Mouse (Mus musculus) inflammation-experienced regulatory T-cells, adult 16 weeks (primary cell): ENCODE results near the gene Hist1h2bg. TPM values are rescaled to one million over a fixed set of nuclear protein-coding genes. Genes with fewer than 3 reads are reported as not detected.

Experiments
- polyA plus RNA-seq: library from polyadenylated mRNA; unstranded; fragments of 100-300 nt; shearing (Covaris generic); gene quantifications from one replicate; pipeline ENCODE4 v1.2.1, GENCODE M21; 2017

Hist1h2bg gene
- 2.2 TPM for polyA plus RNA-seq

GRCm38 (mm10) chr13:23571022-23571503 is at the start of gene Hist1h2bg, which contains the start of gene Hist1h2ae:
Hist1h2bg (plus strand) TSS chr13:23571396.
Hist1h2ae (minus strand) TSS chr13:23571220.

GRCm38 (mm10) chr13:23530901-23531875 is 40.0 kb upstream of the Hist1h2bg start, which contains the start of gene Hist1h4h:
Hist1h4h (plus strand) TSS chr13:23531050.

GRCm38 (mm10) chr13:23533560-23534367 is 37.4 kb upstream of the Hist1h2bg start, which contains the start of gene Hist1h2af:
Hist1h2af (plus strand) TSS chr13:23533906.

GRCm38 (mm10) chr13:23535137-23536075 is 35.8 kb upstream of the Hist1h2bg start, which contains the start of gene Hist1h3g:
Hist1h3g (plus strand) TSS chr13:23535422.

GRCm38 (mm10) chr13:23542999-23543607 is 28.1 kb upstream of the Hist1h2bg start, which contains the start of gene Hist1h2bh:
Hist1h2bh (minus strand) TSS chr13:23543392.

GRCm38 (mm10) chr13:23543965-23544786 is 27.0 kb upstream of the Hist1h2bg start, which contains the start of gene Hist1h3f:
Hist1h3f (plus strand) TSS chr13:23544052.

GRCm38 (mm10) chr13:23551146-23551834 is 19.9 kb upstream of the Hist1h2bg start, which contains the start of gene Hist1h4f:
Hist1h4f (minus strand) TSS chr13:23551648.

GRCm38 (mm10) chr13:23552962-23553361 is 18.2 kb upstream of the Hist1h2bg start, which contains the start of gene Hist1h1d:
Hist1h1d (plus strand) TSS chr13:23553262.

GRCm38 (mm10) chr13:23561883-23562659 is 9.1 kb upstream of the Hist1h2bg start, which contains the start of gene Hist1h3e:
Hist1h3e (minus strand) TSS chr13:23562369.

GRCm38 (mm10) chr13:23573898-23574524 is 2.8 kb downstream of the Hist1h2bg start, which contains the start of the genes Hist1h2bf and Hist1h2ad:
Hist1h2bf (minus strand) TSS chr13:23574196.
Hist1h2ad (plus strand) TSS chr13:23574381.

GRCm38 (mm10) chr13:23575271-23575851 is 4.2 kb downstream of the Hist1h2bg start, which contains the start of gene Hist1h3d:
Hist1h3d (plus strand) TSS chr13:23575763.

GRCm38 (mm10) chr13:23581408-23582218 is 10.4 kb downstream of the Hist1h2bg start, which contains the start of gene Hist1h4d:
Hist1h4d (plus strand) TSS chr13:23581598.

GRCm38 (mm10) chr13:23620733-23621531 is 49.7 kb downstream of the Hist1h2bg start, which contains the start of gene Hist1h2be:
Hist1h2be (minus strand) TSS chr13:23621124.

